Mouse (Mus musculus) layer of hippocampus, postnatal 25 days (tissue): ENCODE measurements around the gene Mcpt9. TPM values are rescaled to one million over a fixed set of nuclear protein-coding genes. Genes with fewer than 3 reads are reported as not detected.
"Not testable (repeated sequence)": the region's sequence is repeated elsewhere in the genome, so short reads cannot be mapped to it uniquely, and the experiment has no call there.

Source experiments
- DNase-seq, 2 experiments: peaks; one replicate each; pipeline ENCODE4 v3.0.0; 2022; ENCODE audit warnings: mixed read lengths in 2 of 2, low spot score in 1 of 2; ENCODE audit errors: extremely low spot score in 1 of 2
- total RNA-seq, 2 experiments: library from RNA; stranded (reverse); gene quantifications; 2 replicates each; pipeline ENCODE4 v1.2.3; 2021

Gene Mcpt9
- not detected for total RNA-seq

DNA sequence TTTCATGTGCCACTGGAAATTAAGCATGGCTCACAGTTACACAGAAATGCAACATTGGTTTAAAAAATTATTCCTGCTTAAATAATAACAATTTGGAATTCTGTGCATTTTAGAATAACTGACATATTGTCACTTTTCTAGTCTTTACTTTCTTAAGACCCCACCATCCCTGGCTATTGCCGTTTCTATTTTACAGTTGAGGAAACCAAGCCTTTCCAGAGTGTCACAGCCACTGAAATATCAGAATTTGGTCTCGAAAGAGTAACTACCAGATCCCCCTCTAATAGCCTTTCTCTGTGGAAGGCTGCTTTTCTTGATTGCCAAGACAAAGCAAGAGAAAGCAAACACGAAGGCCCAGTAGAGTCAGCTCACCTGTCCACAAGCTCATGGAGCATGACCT, at the start of gene Mcpt9:
Mcpt9 (minus strand) TSS at position 101 of the 400 bp plus-strand sequence.
- not testable (repeated sequence) for DNase-seq

DNA sequence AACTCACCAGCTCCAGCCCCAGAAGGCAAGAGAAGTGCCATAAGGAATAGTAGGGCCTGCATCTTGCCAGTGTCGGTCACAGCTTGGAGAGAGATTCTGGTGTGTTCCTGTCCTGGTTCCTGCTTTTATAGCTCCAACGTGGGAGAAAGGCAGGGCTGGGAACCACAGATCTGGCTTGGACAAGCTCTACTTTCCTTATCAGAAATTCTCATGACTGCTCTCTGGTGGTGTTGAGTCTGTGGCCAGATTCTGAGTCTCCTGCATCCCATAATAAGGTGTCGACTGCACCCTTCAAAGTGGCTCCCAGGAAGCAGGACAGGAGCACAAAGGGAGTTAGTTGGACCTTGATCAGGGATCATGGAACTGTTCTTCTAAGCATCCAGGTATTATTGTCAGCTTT, 31.9 kb upstream of the Mcpt9 start, which contains the start of gene Mcpt4:
Mcpt4 (minus strand) TSS at position 101 of the 400 bp plus-strand sequence.
- not testable (repeated sequence) for DNase-seq

DNA sequence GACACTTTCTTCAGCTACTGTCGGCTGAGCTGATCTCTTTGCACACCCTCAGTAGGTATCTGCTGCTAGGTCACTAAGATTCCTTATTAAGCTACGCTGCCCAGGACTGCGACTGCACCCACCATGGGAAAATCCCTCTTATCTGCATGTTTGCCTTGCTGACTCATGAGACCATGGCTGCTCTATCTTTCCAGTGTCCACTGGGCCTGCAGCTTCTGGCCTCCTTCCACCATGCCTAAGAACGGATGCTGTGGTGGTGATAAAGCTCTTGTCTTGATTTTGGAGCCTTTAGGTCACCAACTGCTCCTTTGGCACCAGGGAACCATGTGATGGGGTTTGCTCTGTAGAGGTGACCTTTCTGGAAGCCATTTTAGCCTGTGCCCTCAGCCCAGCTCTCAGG, 27.4 kb upstream of the Mcpt9 start:
- DNase-seq: no peak

DNA sequence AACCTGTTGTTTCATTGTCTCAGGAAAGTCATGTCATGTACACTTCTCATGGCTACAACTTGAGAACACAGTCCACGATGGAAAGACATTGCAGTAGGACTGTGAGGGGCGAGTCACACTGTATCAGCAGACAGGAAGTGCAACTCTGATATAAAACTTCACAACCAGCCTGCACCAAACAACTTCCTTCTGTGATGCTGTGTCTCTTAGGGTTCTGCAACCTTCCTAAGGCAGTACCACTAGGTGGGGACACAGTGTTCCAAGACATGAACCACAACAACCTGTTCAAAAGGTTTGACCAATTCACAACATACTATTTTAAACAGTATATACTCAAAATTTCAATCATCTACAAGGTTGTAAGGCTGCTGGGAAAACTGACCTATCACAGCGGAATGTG, 25.1 kb upstream of the Mcpt9 start:
- no peak for DNase-seq

DNA sequence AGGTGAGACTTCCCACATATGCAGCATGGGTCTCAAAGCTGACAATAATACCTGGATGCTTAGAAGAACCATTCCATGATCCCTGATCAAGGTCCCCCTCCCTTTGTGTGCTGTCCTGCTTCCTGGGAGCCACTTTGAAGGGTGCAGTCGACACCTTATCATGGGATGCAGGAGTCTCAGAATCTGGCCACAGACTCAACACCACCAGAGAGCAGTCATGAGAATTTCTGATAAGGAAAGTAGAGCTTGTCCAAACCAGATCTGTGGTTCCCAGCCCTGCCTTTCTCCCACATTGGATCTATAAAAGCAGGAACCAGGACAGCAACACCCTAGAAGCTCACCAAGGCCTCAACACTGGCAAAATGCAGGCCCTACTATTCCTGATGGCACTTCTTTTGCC, 11.5 kb upstream of the Mcpt9 start, which contains the start of gene Mcpt2:
Mcpt2 (plus strand) TSS at position 250 of the 400 bp plus-strand sequence.
- DNase-seq: not testable (repeated sequence)

DNA sequence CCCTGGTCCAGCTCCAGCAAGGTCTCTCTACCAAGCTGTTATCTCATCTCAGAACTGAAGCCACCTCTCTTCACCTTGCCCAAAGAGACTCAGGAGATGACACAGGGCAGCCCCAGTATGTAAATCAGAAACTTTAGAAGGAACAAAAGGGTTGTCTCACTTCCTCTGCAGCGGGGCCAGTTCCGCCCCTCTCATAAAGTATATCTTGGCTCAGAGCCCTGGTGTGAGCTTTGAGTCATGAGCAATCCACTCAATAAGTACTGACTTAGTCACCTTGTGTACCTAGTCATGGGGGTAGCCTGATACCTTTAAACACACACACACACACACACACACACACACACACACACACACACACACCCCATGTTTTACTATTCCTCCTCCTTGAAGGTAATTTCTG, 4.1 kb upstream of the Mcpt9 start:
- DNase-seq: no peak

DNA sequence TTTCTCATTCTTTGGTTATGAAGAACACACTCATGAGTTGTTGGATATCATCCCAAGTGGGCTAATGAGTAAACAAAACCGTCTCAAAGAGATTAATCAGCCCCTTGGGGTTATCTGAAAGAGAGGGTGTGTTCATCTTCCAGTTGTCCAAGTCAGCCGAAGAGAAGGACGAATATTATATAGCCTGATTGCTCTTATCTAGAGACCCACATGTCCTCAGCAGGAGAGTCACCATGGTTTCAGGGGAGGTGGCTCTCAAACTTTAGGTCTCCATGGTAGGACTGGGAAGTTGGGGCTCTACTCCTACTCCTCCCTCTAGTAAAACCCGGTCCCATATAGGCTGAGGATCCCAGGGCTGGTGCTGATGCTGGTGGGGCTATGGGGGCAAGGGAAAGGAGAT, 9.0 kb downstream of the Mcpt9 start:
- not testable (repeated sequence) for DNase-seq

DNA sequence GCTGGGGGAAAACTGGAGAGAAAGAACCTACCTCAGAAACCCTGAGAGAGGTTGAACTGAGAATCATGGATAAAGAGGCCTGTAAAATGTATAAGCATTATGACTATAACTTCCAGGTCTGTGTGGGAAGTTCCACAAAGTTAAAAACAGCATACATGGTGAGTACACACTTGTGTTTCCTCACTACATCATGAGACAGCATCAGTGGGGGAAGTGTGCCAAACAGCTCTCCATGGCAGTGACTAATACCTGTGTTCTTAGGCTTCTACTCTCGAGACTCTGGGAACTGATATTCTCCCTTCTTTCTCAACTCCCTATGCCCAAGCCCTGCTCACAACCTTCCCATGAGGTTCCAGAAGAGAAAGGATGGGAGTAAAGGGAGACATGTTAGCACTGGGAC, 10.8 kb downstream of the Mcpt9 start:
- no peak for DNase-seq

DNA sequence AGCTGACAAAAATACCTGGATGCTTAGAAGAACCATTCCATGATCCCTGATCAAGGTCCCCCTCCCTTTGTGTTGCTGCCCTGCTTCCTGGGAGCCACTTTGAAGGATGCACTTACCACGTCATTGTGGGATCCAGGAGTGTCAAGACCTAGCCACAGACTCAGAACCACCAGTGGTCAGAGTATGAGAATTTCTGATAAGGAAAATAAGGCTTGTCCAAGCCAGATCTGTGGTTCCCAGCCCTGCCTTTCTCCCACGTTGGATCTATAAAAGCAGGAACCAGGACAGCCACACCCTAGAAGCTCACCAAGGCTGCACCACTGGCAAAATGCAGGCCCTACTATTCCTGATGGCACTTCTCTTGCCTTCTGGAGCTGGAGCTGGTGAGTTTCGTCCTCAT, 12.6 kb downstream of the Mcpt9 start, which contains the start of gene Mcpt1:
Mcpt1 (plus strand) TSS at position 301 of the 400 bp plus-strand sequence.
- DNase-seq: not testable (repeated sequence)

DNA sequence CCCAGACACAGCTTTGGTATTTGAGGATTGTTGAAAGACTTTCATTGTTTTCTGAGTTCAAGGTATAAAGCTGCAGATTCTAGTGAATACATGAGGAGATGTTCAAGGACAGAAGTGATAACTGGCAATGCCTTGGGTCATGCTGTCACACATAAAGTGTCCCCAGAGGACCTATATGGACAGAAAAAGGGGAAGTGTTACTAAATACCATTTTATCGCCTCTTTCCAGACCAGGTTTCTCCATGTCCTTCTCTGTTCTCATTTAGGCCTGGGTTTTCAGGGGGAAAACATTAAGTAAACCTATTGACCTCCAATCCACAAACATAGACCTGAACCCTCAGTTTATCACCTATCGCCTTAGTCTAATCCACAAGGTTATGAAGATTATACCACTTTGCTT, 16.4 kb downstream of the Mcpt9 start:
- DNase-seq: no peak

DNA sequence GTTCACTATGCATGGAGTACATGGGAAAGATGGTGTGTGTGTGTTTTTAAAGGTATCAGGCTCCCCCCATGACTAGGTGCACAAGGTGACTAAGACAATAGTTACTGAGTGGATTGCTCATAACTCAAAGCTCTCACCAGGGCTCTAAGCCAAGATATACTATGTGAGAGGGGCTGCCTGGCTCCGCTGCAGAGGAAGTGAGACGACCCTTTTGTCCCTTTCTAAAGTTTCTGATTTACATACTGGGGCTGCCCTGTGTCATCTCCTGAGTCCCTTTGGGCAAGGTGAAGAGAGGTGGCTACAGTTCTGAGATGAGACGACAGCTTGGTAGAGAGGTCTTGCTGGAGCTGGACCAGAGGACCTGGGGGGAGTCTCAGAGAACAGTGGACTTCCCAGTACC, 17.1 kb downstream of the Mcpt9 start:
- no peak for DNase-seq

DNA sequence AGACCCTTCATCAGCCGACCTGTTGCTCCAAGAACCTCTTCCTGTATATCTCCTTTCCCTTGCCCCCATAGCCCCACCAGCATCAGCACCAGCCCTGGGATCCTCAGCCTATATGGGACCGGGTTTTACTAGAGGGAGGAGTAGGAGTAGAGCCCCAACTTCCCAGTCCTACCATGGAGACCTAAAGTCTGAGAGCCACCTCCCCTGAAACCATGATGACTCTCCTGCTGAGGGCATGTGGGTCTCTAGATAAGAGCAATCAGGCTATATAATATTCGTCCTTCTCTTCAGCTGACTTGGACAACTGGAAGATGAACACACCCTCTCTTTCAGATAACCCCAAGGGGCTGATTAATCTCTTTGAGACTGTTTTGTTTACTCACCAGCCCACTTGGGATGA, 42.8 kb downstream of the Mcpt9 start:
- DNase-seq: not testable (repeated sequence)

Other genes starting within 250 kb of the Mcpt9 start
- gene Adcy4, start 246.4 kb downstream of the Mcpt9 start, total RNA-seq: 1 to 10 TPM; 3.9 to 5.9 TPM
- 1 to 10 TPM in 1 of 2 experiments, under 1 TPM in 1; 0.61 to 1.2 TPM for gene Ripk3, start 241.6 kb downstream of the Mcpt9 start, total RNA-seq
- gene Nfatc4, start 207.4 kb downstream of the Mcpt9 start, total RNA-seq: 1 to 10 TPM; 1.6 to 3.9 TPM
- gene Nynrin, start 176.5 kb downstream of the Mcpt9 start, total RNA-seq: 10 to 100 TPM in 1 of 2 experiments, 1 to 10 TPM in 1; 8.5 to 10.7 TPM
- 1 to 10 TPM in 1 of 2 experiments, under 1 TPM in 1; 0.42 to 1.4 TPM for gene Cbln3, start 146.1 kb downstream of the Mcpt9 start, total RNA-seq
- gene Khnyn, start 145.5 kb downstream of the Mcpt9 start, total RNA-seq: 10 to 100 TPM; 10.5 to 12.1 TPM
- gene Sdr39u1, start 130.2 kb downstream of the Mcpt9 start, total RNA-seq: 10 to 100 TPM; 74.9 to 79.0 TPM
- gene Cma1, start 85.8 kb downstream of the Mcpt9 start, total RNA-seq: under 1 TPM in 1 of 2 experiments, not detected in 1; 0.59 TPM
- not detected for gene Cma2, start 79.5 kb downstream of the Mcpt9 start, total RNA-seq
- not detected for gene Mcpt1, start 12.5 kb downstream of the Mcpt9 start, total RNA-seq
- gene Mcpt2, start 11.5 kb upstream of the Mcpt9 start, total RNA-seq: not detected
- 1 to 10 TPM in 1 of 2 experiments, not detected in 1; 1.1 TPM for gene Mcpt4, start 31.8 kb upstream of the Mcpt9 start, total RNA-seq
- gene Mcpt8, start 54.8 kb upstream of the Mcpt9 start, total RNA-seq: not detected
- gene Ctsg, start 72.1 kb upstream of the Mcpt9 start, total RNA-seq: not detected
- not detected for gene Gzme, start 90.1 kb upstream of the Mcpt9 start, total RNA-seq
- not detected for gene Gzmd, start 102.1 kb upstream of the Mcpt9 start, total RNA-seq
- gene Gzmg, start 129.1 kb upstream of the Mcpt9 start, total RNA-seq: not detected
- gene Gzmn, start 144.1 kb upstream of the Mcpt9 start, total RNA-seq: not detected
- gene Gzmf, start 180.9 kb upstream of the Mcpt9 start, total RNA-seq: not detected
- not detected for gene Gzmc, start 204.2 kb upstream of the Mcpt9 start, total RNA-seq
- gene Gzmb, start 231.8 kb upstream of the Mcpt9 start, total RNA-seq: not detected